Mouse (Mus musculus) adrenal gland (tissue): ENCODE data around the gene Rmi1.
"Not testable (repeated sequence)": the region's sequence is repeated elsewhere in the genome, so short reads cannot be mapped to it uniquely, and the experiment has no call there.

Experiments used
- intact Hi-C: fragments of 180-260 bp; cut with DNase I; formaldehyde crosslinking; loops from one replicate; pipeline ENCODE4 v1.15.1; 2025
- microRNA-seq, 2 experiments: library from miRNA; unstranded; fragments of <30 nt; microRNA quantifications; one replicate each; pipeline ENCODE4; 2019

Gene Rmi1

DNA sequence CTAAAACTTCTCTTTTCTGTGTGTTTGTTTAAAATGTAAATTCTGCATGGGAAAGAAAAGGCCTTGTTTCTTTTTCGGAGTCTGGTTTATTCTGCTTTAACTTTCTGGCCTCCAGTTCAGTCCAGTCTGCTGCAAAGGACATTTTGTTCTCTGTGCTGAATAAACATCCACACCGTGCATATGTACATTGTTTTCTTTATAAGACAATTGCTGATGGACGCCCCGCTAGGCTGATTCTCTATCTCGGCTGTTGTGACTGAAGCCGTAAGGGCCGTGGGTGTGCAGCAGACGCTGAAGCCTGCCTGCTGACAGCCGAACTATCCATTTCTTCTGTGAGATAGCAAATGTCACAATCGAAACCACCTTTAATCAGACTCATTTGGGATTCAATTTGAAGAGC lies 54.5 kb downstream of the Rmi1 start:
- intact Hi-C loops: no loop called here

DNA sequence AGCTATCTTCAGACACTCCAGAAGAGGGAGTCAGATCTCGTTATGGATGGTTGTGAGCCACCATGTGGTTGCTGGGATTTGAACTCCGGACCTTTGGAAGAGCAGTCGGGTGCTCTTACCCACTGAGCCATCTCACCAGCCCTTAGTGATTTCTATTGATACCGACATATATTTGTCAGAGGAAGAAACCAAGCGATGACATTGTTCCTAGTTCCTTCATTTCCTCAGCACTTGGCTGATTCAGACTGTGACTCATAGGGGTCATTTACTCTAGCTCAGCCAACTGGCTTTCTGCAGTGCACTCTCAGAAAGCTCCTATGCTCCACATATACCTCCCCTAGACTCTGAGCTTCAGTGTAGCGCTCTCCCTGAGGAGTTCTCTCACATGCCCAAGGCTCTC lies 56.8 kb downstream of the Rmi1 start:
- intact Hi-C loops: not testable (repeated sequence)

Small RNA genes within 50 kb of the gene (microRNA-seq; reads per million reads assigned to microRNA genes)
- 306 to 564 reads per million in 2 experiments for gene Mir7-1
